In the genomic region with DNA sequence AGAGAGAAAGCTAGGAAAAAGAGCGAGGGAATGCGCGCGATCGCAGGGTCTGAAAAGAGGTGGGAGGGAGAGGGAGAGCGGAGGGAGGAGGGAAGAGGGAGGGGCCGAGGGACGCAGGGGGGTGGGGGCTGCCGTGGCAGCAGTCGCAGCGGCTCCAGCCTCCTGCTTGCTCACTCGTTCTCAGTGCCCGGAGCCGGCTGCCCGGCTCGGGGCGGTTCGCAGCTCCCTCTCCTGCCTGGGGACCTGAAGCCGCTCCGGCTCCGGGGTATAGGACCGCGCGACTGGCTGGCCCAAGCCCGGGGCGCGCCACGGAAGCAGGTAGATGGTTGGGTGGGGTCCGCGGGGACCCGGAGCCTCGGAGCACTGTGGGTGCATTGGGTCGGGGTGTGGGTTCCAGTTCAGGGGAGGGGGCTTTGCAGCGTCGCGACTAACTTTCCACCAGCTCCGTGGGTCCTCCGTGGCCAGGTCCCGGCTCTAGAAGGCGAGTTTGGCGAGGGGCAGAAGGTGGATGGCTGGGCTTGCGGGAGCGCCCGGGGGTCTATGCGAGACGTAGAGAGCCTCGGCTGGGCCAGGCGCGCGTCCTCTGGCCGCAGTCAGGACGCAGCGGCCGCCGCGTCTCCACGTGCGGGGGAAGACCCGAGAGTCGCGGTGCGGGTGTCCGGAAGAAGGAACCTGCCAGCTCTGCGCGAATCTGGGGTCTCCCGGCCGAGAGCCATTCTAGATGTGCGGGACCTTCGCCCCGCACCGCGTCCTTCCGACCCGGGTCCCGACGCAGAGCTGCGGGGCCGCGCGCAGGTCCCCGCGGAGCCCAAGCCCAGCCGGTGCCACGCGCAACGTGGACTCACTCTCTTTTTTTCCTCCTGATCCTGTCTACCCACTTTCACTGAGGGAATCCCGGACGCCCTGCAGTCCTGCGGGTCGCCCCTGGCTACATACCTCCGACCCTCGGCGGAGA, we compare ENCODE assay signal across 8 mouse cellular contexts. TPM values are rescaled to one million over a fixed set of nuclear protein-coding genes. Genes with fewer than 3 reads are reported as not detected.
A peak's percentile ranks its signal among the peaks of the same experiment; 100 is the strongest.
DNase-seq lines count a peak whose midpoint lies in the region; ATAC-seq lines count a peak whose summit lies in the region.

TSS of gene Megf11 (plus strand) at position 116 of the 955 bp plus-strand sequence.

- WGBS in heart, embryonic 10.5 days = under 1% methylated on average over 93 of the region's 93 CpGs
- under 1% methylated on average over 86 of the region's 93 CpGs for WGBS in forebrain, embryonic 13.5 days
- WGBS in kidney, embryonic 16.5 days = under 1% methylated on average over 92 of the region's 93 CpGs
- 1% methylated on average over 90 of the region's 93 CpGs for WGBS in liver, embryonic 13.5 days (ENCODE audit: insufficient replicate concordance)

- H3K4me2 ChIP-seq in forebrain, embryonic 13.5 days = peak within 1 kb of the TSS; percentile 100
- H3K4me2 ChIP-seq in kidney, embryonic 16.5 days (replicated peaks; ENCODE audit: low read depth, low read length) = peak within 1 kb of the TSS; percentile 99
- H3K4me2 ChIP-seq in liver, embryonic 13.5 days = peak within 1 kb of the TSS; percentile 69

- H3K9ac ChIP-seq in forebrain, embryonic 13.5 days = peak within 1 kb of the TSS; percentile 78
- H3K9ac ChIP-seq in kidney, embryonic 16.5 days (replicated peaks; ENCODE audit: low read length) = peak within 1 kb of the TSS; percentile 66
- H3K9ac ChIP-seq in liver, embryonic 13.5 days = no peak within 1 kb of the TSS

- H3K27me3 ChIP-seq in heart, embryonic 10.5 days (ENCODE audit: insufficient read depth, poor library complexity, severe bottlenecking) = peaks cover 86% of the 10 kb centered on the region
- peaks cover 63% of the 10 kb centered on the region for H3K27me3 ChIP-seq in forebrain, embryonic 13.5 days
- H3K27me3 ChIP-seq in kidney, embryonic 16.5 days (ENCODE audit: insufficient read depth, low read length) = peaks cover 46% of the 10 kb centered on the region
- H3K27me3 ChIP-seq in liver, embryonic 13.5 days = peaks cover 90% of the 10 kb centered on the region

- H3K36me3 ChIP-seq in heart, embryonic 10.5 days = no peaks in the 10 kb centered on the region
- no peaks in the 10 kb centered on the region for H3K36me3 ChIP-seq in forebrain, embryonic 13.5 days (ENCODE audit: poor library complexity, severe bottlenecking)
- no peaks in the 10 kb centered on the region for H3K36me3 ChIP-seq in kidney, embryonic 16.5 days (ENCODE audit: insufficient read depth, low read length)
- no peaks in the 10 kb centered on the region for H3K36me3 ChIP-seq in liver, embryonic 13.5 days

- peak within 1 kb of the TSS; percentile 79 for H3K4me3 ChIP-seq in heart, embryonic 10.5 days
- H3K4me3 ChIP-seq in forebrain, embryonic 13.5 days = peak within 1 kb of the TSS; percentile 63
- peak within 1 kb of the TSS; percentile 66 for H3K4me3 ChIP-seq in kidney, embryonic 16.5 days (ENCODE audit: low read length)
- H3K4me3 ChIP-seq in liver, embryonic 13.5 days (replicated peaks) = peak within 1 kb of the TSS; percentile 49

- no peak for DNase-seq in heart, embryonic 10.5 days (ENCODE audit: low spot score)
- no peak for DNase-seq in heart, adult 8-10 months (ENCODE audit: low spot score)
- DNase-seq in c-Kit-positive CD71-negative TER-119-negative erythroid progenitor cells, embryonic 14.5 days (ENCODE audit: low read depth) = peak; percentile 13
- DNase-seq in liver, embryonic 13.5 days = no peak
- DNase-seq in retina, embryonic 14.5 days (ENCODE audit: low spot score) = peak; percentile 70
- no peak for DNase-seq in adipocyte (ENCODE audit: low spot score)

- H3K9me3 ChIP-seq in heart, embryonic 10.5 days = no peaks in the 10 kb centered on the region
- no peaks in the 10 kb centered on the region for H3K9me3 ChIP-seq in forebrain, embryonic 13.5 days (replicated peaks)
- peaks cover 2% of the 10 kb centered on the region; the same call in 1 of the 2 replicates for H3K9me3 ChIP-seq in kidney, embryonic 16.5 days (ENCODE audit: low read length)
- H3K9me3 ChIP-seq in liver, embryonic 13.5 days (replicated peaks) = no peaks in the 10 kb centered on the region

- peak; percentile 85 for ATAC-seq in forebrain, embryonic 13.5 days
- peak; percentile 81 for ATAC-seq in kidney, embryonic 16.5 days (ENCODE audit: low FRiP score, low TSS enrichment)
- ATAC-seq in liver, embryonic 13.5 days (ENCODE audit: low read depth) = no peak

- H3K27ac ChIP-seq in heart, embryonic 10.5 days = 0 out of 2 replicates have a peak within 1 kb of the TSS, but pooled peaks have one; percentile 42
- H3K27ac ChIP-seq in forebrain, embryonic 13.5 days = no peak within 1 kb of the TSS
- no peak within 1 kb of the TSS for H3K27ac ChIP-seq in kidney, embryonic 16.5 days (ENCODE audit: low read length)
- no peak within 1 kb of the TSS for H3K27ac ChIP-seq in liver, embryonic 13.5 days

- peaks cover 16% of the 10 kb centered on the region for H3K4me1 ChIP-seq in heart, embryonic 10.5 days
- peaks cover 30% of the 10 kb centered on the region for H3K4me1 ChIP-seq in forebrain, embryonic 13.5 days
- peaks cover 14% of the 10 kb centered on the region for H3K4me1 ChIP-seq in kidney, embryonic 16.5 days (ENCODE audit: insufficient read depth, low read length)
- H3K4me1 ChIP-seq in liver, embryonic 13.5 days (replicated peaks) = 0 out of 2 replicates have a peak, but pooled peaks cover 4% of the 10 kb centered on the region

RNA-seq across cellular contexts. Expression of gene Megf11, which starts in this region (rescaled TPM):
- polyA plus RNA-seq in heart, embryonic 10.5 days (2016; fragmentation: Nextera tagmentation; extraction: Ambion mirVana) = 0.31 and 0.40 TPM in 2 replicates
- total RNA-seq in heart, adult 8-10 months (2022) = 1 to 10 TPM in 2 of 4 experiments, under 1 TPM in 2; 0.81 to 1.8 (median 1.0) TPM
- 5.2 and 6.4 TPM in 2 replicates for polyA plus RNA-seq in forebrain, embryonic 13.5 days (2015; fragmentation: Nextera tagmentation; extraction: Ambion mirVana)
- polyA plus RNA-seq in kidney, embryonic 16.5 days (2015; fragmentation: Nextera tagmentation; extraction: Ambion mirVana) = 4.7 and 4.9 TPM in 2 replicates
- 0.23 and 0.38 TPM in 2 replicates for polyA plus RNA-seq in liver, embryonic 13.5 days (2015; fragmentation: Nextera tagmentation; extraction: Ambion mirVana)

Comparison
In these comparisons a context has a peak if more than half of its experiments do, and no peak if none do; other contexts are left out.
1. DNase-seq: peak in c-Kit-positive CD71-negative TER-119-negative erythroid progenitor cells, embryonic 14.5 days (single experiment) and retina, embryonic 14.5 days (single experiment); none in heart, embryonic 10.5 days (single experiment), heart, adult 8-10 months (single experiment), liver, embryonic 13.5 days (single experiment) and adipocyte (single experiment).
2. Peak in every context shown above with its lines, with median percentiles within 50 percentile points of each other: H3K4me3 ChIP-seq and H3K4me2 ChIP-seq.